Mouse (Mus musculus) stomach, embryonic 15.5 days (tissue): ENCODE results near the gene D7Ertd443e. TPM values are rescaled to one million over a fixed set of nuclear protein-coding genes. Genes with fewer than 3 reads are reported as not detected.

Experiments used
- ATAC-seq: fragments of 200-750 bp; cut with Nextera tagmentation; 2 replicates; pipeline ENCODE4 v1.8.0; 2017; ENCODE audit warnings: low read depth, moderate number of reproducible peaks, moderate TSS enrichment; ENCODE audit not compliant: insufficient read depth, low FRiP score
- H3K27ac ChIP-seq: fragments of 300-500 bp; sonication (generic); 2 replicates; pipeline ENCODE4 v1.5.1; 2015; ENCODE audit warnings: mild to moderate bottlenecking, inconsistent platforms
- H3K27me3 ChIP-seq: fragments of 300-500 bp; sonication (generic); replicated peaks from 2 replicates; pipeline ENCODE4 v1.6.1; 2015; ENCODE audit warnings: inconsistent platforms
- H3K36me3 ChIP-seq: fragments of 300-500 bp; sonication (generic); 2 replicates; pipeline ENCODE4 v1.6.1; 2015; ENCODE audit warnings: inconsistent platforms
- H3K4me1 ChIP-seq: fragments of 300-500 bp; sonication (generic); 2 replicates; pipeline ENCODE4 v1.6.1; 2015; ENCODE audit warnings: inconsistent platforms
- H3K4me2 ChIP-seq: fragments of 300-500 bp; sonication (generic); 2 replicates; pipeline ENCODE4 v1.6.1; 2015; ENCODE audit warnings: mild to moderate bottlenecking, inconsistent platforms
- H3K4me3 ChIP-seq: fragments of 300-500 bp; sonication (generic); replicated peaks from 2 replicates; pipeline ENCODE4 v1.5.1; 2015; ENCODE audit warnings: inconsistent platforms
- H3K9ac ChIP-seq: fragments of 300-500 bp; sonication (generic); 2 replicates; pipeline ENCODE4 v1.6.1; 2015; ENCODE audit warnings: inconsistent platforms
- H3K9me3 ChIP-seq: fragments of 300-500 bp; sonication (generic); 2 replicates; pipeline ENCODE4 v1.6.1; 2016; ENCODE audit warnings: inconsistent platforms
- WGBS: fragments of 180-500 bp; shearing (Covaris S2); methylation state at CpG from one replicate; pipeline ENCODE4 v1.1.7; 2015; 5-methylcytosine and 5-hydroxymethylcytosine counted together
- polyA plus RNA-seq: library from polyadenylated mRNA; unstranded; fragments of >200 nt; fragmentation: Nextera tagmentation; extraction: Ambion mirVana; gene quantifications from 2 replicates; pipeline ENCODE4 v1.2.1, GENCODE M21; 2015

D7Ertd443e gene
- polyA plus RNA-seq, 1 experiment from 2014 or later, result 0.06 TPM

GRCm38 (mm10) chr7:134224421-134224740 lies 161.1 kb downstream of the D7Ertd443e start:
- Histone ChIP-seq H3K27ac (peak overlapping the region; percentile 67), H3K9me3 (no peaks in the 10 kb centered on the region), H3K4me2 (peak overlapping the region; percentile 92), H3K4me1 (peaks cover 9% of the 10 kb centered on the region), H3K36me3 (no peaks in the 10 kb centered on the region), H3K9ac (peak overlapping the region; percentile 42), H3K27me3 (peaks cover 17% of the 10 kb centered on the region), H3K4me3 (peak overlapping the region; percentile 53)
- ATAC-seq, result 0 out of 2 replicates have a peak, but pooled peaks have one; percentile 12
- WGBS, result 1% methylated on average over 14 of the region's 14 CpGs

GRCm38 (mm10) chr7:134223444-134224161 lies 161.9 kb downstream of the D7Ertd443e start:
- H3K36me3 ChIP-seq, result no peaks in the 10 kb centered on the region
- peak overlapping the region; percentile 53 for H3K4me3 ChIP-seq
- H3K9ac ChIP-seq, result no peak overlapping the region
- WGBS, result 23% methylated on average over 16 of the region's 16 CpGs
- peaks cover 17% of the 10 kb centered on the region for H3K27me3 ChIP-seq
- ATAC-seq, result no peak
- H3K4me2 ChIP-seq, result peak overlapping the region; percentile 92
- H3K4me1 ChIP-seq, result peaks cover 9% of the 10 kb centered on the region
- H3K27ac ChIP-seq, result 0 out of 2 replicates have a peak overlapping the region, but pooled peaks have one; percentile 26
- H3K9me3 ChIP-seq, result no peaks in the 10 kb centered on the region

Other genes starting within 250 kb of the D7Ertd443e start
- 6.3 and 6.7 TPM in 2 replicates for gene Adam12, start 153.5 kb downstream of the D7Ertd443e start, polyA plus RNA-seq